Mouse (Mus musculus): ENCODE results near the gene Iqcf5.

GRCm38 (mm10) chr9:106534975-106535374, 20.6 kb downstream of the Iqcf5 start:
- TF ChIP-seq CTCF (IDR thresholded peaks at IDR 0.05; ENCODE audit: low read depth, low read length) (no peak), POLR2A (IDR thresholded peaks at IDR 0.05; ENCODE audit: extremely low read depth, insufficient read depth, low read length) (no peak)
